Mouse (Mus musculus) heart, embryonic 10.5 days (tissue): ENCODE measurements around the gene Olfr592. TPM values are rescaled to one million over a fixed set of nuclear protein-coding genes. Genes with fewer than 3 reads are reported as not detected.
"Not testable (repeated sequence)": the region's sequence is repeated elsewhere in the genome, so short reads cannot be mapped to it uniquely, and the experiment has no call there.

Experiments used
- DNase-seq: peaks from one replicate; pipeline ENCODE4 v3.0.0-alpha.2; 2017; ENCODE audit warnings: low spot score
- H3K27ac ChIP-seq: fragments of 300-500 bp; sonication (generic); 2 replicates; pipeline ENCODE4 v1.5.1; 2016; ENCODE audit warnings: mild to moderate bottlenecking
- H3K27me3 ChIP-seq: fragments of 300-500 bp; sonication (generic); 2 replicates; pipeline ENCODE4 v1.6.1; 2016; ENCODE audit warnings: mild to moderate bottlenecking; ENCODE audit not compliant: poor library complexity, insufficient read depth, severe bottlenecking
- H3K36me3 ChIP-seq: fragments of 300-500 bp; sonication (generic); 2 replicates; pipeline ENCODE4 v1.6.1; 2016; ENCODE audit warnings: mild to moderate bottlenecking, moderate library complexity
- H3K4me1 ChIP-seq: fragments of 300-500 bp; sonication (generic); 2 replicates; pipeline ENCODE4 v1.6.1; 2016; ENCODE audit warnings: mild to moderate bottlenecking
- H3K4me3 ChIP-seq: fragments of 300-500 bp; sonication (generic); 2 replicates; pipeline ENCODE4 v1.5.1; 2016; ENCODE audit warnings: mild to moderate bottlenecking, moderate library complexity
- H3K9me3 ChIP-seq: fragments of 300-500 bp; sonication (generic); 2 replicates; pipeline ENCODE4 v1.6.1; 2016; ENCODE audit warnings: mild to moderate bottlenecking, moderate library complexity
- WGBS: fragments of 180-500 bp; shearing (Covaris S2); methylation state at CpG from one replicate; pipeline ENCODE4 v1.1.7; 2016; 5-methylcytosine and 5-hydroxymethylcytosine counted together
- polyA plus RNA-seq: library from polyadenylated mRNA; unstranded; fragments of >200 nt; fragmentation: Nextera tagmentation; extraction: Ambion mirVana; gene quantifications from 2 replicates; pipeline ENCODE4 v1.2.1, GENCODE M21; 2016

The Olfr592 gene
- polyA plus RNA-seq, result not detected in 2 replicates

- 73% methylated on average over 1 of the region's 1 CpGs for WGBS
- DNase-seq, H3K27me3 ChIP-seq, H3K4me1 ChIP-seq, H3K36me3 ChIP-seq, H3K4me3 ChIP-seq, H3K9me3 ChIP-seq, H3K27ac ChIP-seq: not testable (repeated sequence)
Measured at GRCm38 (mm10) chr7:103184503-103184902, at the start of gene Olfr592. Gene Olfr592, plus strand, starts transcription at chr7:103184803.

GRCm38 (mm10) chr7:103140579-103140978, 44.0 kb upstream of the Olfr592 start, which contains the start of gene Olfr588-ps1:
Gene Olfr588-ps1, plus strand, starts transcription at chr7:103140879.
- Histone ChIP-seq H3K36me3 (no peaks in the 10 kb centered on the region), H3K9me3 (no peaks in the 10 kb centered on the region), H3K4me1 (no peaks in the 10 kb centered on the region), H3K4me3 (no peak within 1 kb of the TSS), H3K27ac (no peak within 1 kb of the TSS), H3K27me3 (no peaks in the 10 kb centered on the region)
- WGBS, result 80% methylated on average over 1 of the region's 1 CpGs
- no peak for DNase-seq

- Histone ChIP-seq H3K4me1 (no peaks in the 10 kb centered on the region), H3K27me3 (no peaks in the 10 kb centered on the region), H3K4me3 (no peak within 1 kb of the TSS), H3K36me3 (no peaks in the 10 kb centered on the region), H3K27ac (no peak within 1 kb of the TSS), H3K9me3 (no peaks in the 10 kb centered on the region)
- no peak for DNase-seq
- WGBS, result 55% methylated on average over 2 of the region's 2 CpGs
Measured at GRCm38 (mm10) chr7:103156256-103156655, 28.3 kb upstream of the Olfr592 start, which contains the start of gene Olfr589. Gene Olfr589, minus strand, starts transcription at chr7:103156356.

DNA sequence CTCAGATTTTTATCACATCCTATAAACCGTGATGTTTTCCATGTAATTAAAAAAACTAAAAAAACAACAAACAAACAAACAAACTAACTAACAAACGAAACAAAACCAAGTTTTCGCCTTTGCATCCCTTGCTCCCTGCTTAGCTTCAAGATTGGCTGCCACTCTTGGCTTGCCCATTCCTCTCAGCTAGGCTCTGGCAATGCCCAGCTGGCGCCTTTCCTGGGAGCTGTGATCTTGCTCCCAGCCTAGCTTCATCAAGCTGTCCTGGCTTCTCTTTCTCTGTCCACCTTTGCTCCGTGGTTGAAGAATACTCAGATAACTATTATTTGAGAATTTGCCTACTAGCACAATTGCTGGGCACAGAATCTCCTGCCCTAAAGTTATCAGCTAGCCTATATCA, 14.9 kb upstream of the Olfr592 start:
- no peaks in the 10 kb centered on the region for H3K4me1 ChIP-seq
- no peak overlapping the region for H3K4me3 ChIP-seq
- H3K27ac ChIP-seq, result no peak overlapping the region
- WGBS, result 73% methylated on average over 5 of the region's 5 CpGs
- no peak for DNase-seq
- no peaks in the 10 kb centered on the region for H3K36me3 ChIP-seq
- no peaks in the 10 kb centered on the region for H3K9me3 ChIP-seq
- no peaks in the 10 kb centered on the region for H3K27me3 ChIP-seq

DNA sequence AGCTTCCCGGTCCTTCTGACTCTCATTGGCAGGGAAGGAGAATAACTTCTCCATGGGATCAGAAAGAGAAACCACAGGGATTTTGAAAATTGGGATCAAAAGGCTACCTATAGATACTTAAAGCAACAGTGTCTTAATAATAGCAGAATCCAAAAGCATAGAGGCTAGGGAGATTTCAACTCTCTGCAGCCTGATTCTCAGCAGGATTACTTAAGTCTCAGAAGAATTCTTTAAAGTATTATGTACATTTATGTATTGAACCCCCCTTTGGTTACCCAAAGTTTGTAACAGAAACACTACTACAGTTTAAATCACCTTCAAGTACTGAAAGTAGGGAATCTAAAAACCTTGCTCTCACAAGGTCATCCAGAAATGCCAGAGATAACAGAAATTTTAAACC, 6.4 kb upstream of the Olfr592 start, which contains the start of gene Olfr591:
Gene Olfr591 (minus strand): TSS at position 101 of the 400 bp plus-strand sequence.
- 67% methylated on average over 1 of the region's 1 CpGs for WGBS
- Histone ChIP-seq H3K27ac (no peak within 1 kb of the TSS), H3K36me3 (no peaks in the 10 kb centered on the region), H3K4me3 (no peak within 1 kb of the TSS), H3K27me3 (no peaks in the 10 kb centered on the region), H3K9me3 (no peaks in the 10 kb centered on the region), H3K4me1 (no peaks in the 10 kb centered on the region)
- no peak for DNase-seq

GRCm38 (mm10) chr7:103211562-103211961, 27.0 kb downstream of the Olfr592 start, which contains the start of gene Olfr593:
Gene Olfr593, plus strand, starts transcription at chr7:103211862.
- 61% methylated on average over 1 of the region's 1 CpGs for WGBS
- DNase-seq, result no peak
- Histone ChIP-seq H3K4me3 (no peak within 1 kb of the TSS), H3K27me3 (no peaks in the 10 kb centered on the region), H3K9me3 (no peaks in the 10 kb centered on the region), H3K36me3 (no peaks in the 10 kb centered on the region), H3K4me1 (no peaks in the 10 kb centered on the region), H3K27ac (no peak within 1 kb of the TSS)

DNA sequence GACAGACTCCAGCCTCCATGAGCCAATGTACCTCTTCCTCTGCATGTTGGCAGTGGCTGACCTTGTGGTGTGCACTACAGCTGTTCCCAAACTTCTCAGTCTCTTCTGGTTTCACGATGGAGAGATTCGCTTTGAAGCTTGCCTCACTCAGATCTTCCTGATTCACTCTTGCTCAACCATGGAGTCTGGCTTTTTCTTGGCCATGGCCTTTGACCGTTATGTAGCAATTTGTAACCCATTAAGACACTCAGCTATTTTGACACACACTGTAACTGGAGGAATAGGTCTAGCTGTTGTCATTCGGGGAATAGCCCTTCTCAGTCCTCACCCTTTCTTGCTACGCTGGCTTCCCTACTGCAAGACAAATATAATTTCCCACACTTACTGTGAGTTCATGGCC, 27.4 kb downstream of the Olfr592 start:
- H3K27me3 ChIP-seq, H3K4me1 ChIP-seq, H3K27ac ChIP-seq, DNase-seq, H3K9me3 ChIP-seq, H3K4me3 ChIP-seq, H3K36me3 ChIP-seq: not testable (repeated sequence)
- WGBS, result 88% methylated on average over 5 of the region's 5 CpGs

GRCm38 (mm10) chr7:103216696-103217095, 32.1 kb downstream of the Olfr592 start, which contains the start of gene Olfr594:
Gene Olfr594, plus strand, starts transcription at chr7:103216996.
- Histone ChIP-seq H3K27me3 (no peaks in the 10 kb centered on the region), H3K4me3 (no peak within 1 kb of the TSS), H3K36me3 (no peaks in the 10 kb centered on the region), H3K4me1 (no peaks in the 10 kb centered on the region), H3K27ac (no peak within 1 kb of the TSS), H3K9me3 (no peaks in the 10 kb centered on the region)
- no peak for DNase-seq

Other genes with a start within 250 kb of the Olfr592 start
- gene Olfr573-ps1, start 242.2 kb upstream of the Olfr592 start, polyA plus RNA-seq, result not detected in 2 replicates
- not detected in 2 replicates for gene Olfr574, start 236.3 kb upstream of the Olfr592 start, polyA plus RNA-seq
- not detected in 2 replicates for gene Olfr575, start 226.0 kb upstream of the Olfr592 start, polyA plus RNA-seq
- gene Olfr576, start 222.1 kb upstream of the Olfr592 start, polyA plus RNA-seq, result not detected in 2 replicates
- not detected in 2 replicates for gene Olfr577, start 208.9 kb upstream of the Olfr592 start, polyA plus RNA-seq
- not detected in 2 replicates for gene Olfr578, start 195.5 kb upstream of the Olfr592 start, polyA plus RNA-seq
- not detected in 2 replicates for gene Olfr582, start 146.8 kb upstream of the Olfr592 start, polyA plus RNA-seq
- gene Olfr583, start 133.5 kb upstream of the Olfr592 start, polyA plus RNA-seq, result not detected in 2 replicates
- not detected in 2 replicates for gene Olfr584, start 102.9 kb upstream of the Olfr592 start, polyA plus RNA-seq
- gene Olfr585, start 87.1 kb upstream of the Olfr592 start, polyA plus RNA-seq, result not detected in 2 replicates
- gene Olfr586, start 59.2 kb upstream of the Olfr592 start, polyA plus RNA-seq, result not detected in 2 replicates
- gene Olfr588-ps1, start 43.9 kb upstream of the Olfr592 start, polyA plus RNA-seq, result not detected in 2 replicates
- not detected in 2 replicates for gene Olfr589, start 28.4 kb upstream of the Olfr592 start, polyA plus RNA-seq
- gene Olfr591, start 6.5 kb upstream of the Olfr592 start, polyA plus RNA-seq, result not detected in 2 replicates
- not detected in 2 replicates for gene Olfr593, start 27.1 kb downstream of the Olfr592 start, polyA plus RNA-seq
- not detected in 2 replicates for gene Olfr594, start 32.2 kb downstream of the Olfr592 start, polyA plus RNA-seq
- not detected in 2 replicates for gene Usp17ld, start 67.7 kb downstream of the Olfr592 start, polyA plus RNA-seq
- not detected in 2 replicates for gene Olfr596, start 120.8 kb downstream of the Olfr592 start, polyA plus RNA-seq
- not detected in 2 replicates for gene Olfr597, start 131.5 kb downstream of the Olfr592 start, polyA plus RNA-seq
- gene Olfr598, start 138.8 kb downstream of the Olfr592 start, polyA plus RNA-seq, result not detected in 2 replicates
- not detected in 2 replicates for gene Olfr599, start 151.1 kb downstream of the Olfr592 start, polyA plus RNA-seq
- gene Olfr600, start 164.9 kb downstream of the Olfr592 start, polyA plus RNA-seq, result not detected in 2 replicates
- gene Olfr601, start 177.9 kb downstream of the Olfr592 start, polyA plus RNA-seq, result not detected in 2 replicates
- not detected in 2 replicates for gene Olfr603, start 201.4 kb downstream of the Olfr592 start, polyA plus RNA-seq
- gene Usp17lc, start 230.3 kb downstream of the Olfr592 start, polyA plus RNA-seq, result not detected in 2 replicates